Mouse (Mus musculus): ENCODE data around the gene Sulf2. TPM values are rescaled to one million over a fixed set of nuclear protein-coding genes. Genes with fewer than 3 reads are reported as not detected.
"Not testable (repeated sequence)": the region's sequence is repeated elsewhere in the genome, so short reads cannot be mapped to it uniquely, and the experiment has no call there.

Gene Sulf2
- polyA plus RNA-seq, 1 experiment from 2014 or later: 73.6 TPM

GRCm38 (mm10) chr2:166096300-166096699 lies 59.2 kb downstream of the Sulf2 start:
- Histone ChIP-seq H3K36me3 (ENCODE audit: control insufficient read depth, insufficient read depth, low read length) (no peaks in the 10 kb centered on the region), H3K27me3 (replicated peaks; ENCODE audit: control insufficient read depth, insufficient read depth, low read length) (no peaks in the 10 kb centered on the region), H3K27ac (ENCODE audit: low read depth, low read length) (no peak overlapping the region), H3K9me3 (ENCODE audit: control insufficient read depth, low read length) (no peaks in the 10 kb centered on the region), H3K4me2 (ENCODE audit: low read length) (no peak overlapping the region), H3K9ac (ENCODE audit: low read depth, low read length) (no peak overlapping the region), H3K4me1 (ENCODE audit: control insufficient read depth, insufficient read depth, low read depth, low read length) (peaks cover 18% of the 10 kb centered on the region), H3K4me3 (ENCODE audit: low read length) (no peak overlapping the region)
- no peak for ATAC-seq
- 83% methylated on average over 6 of the region's 6 CpGs for WGBS

GRCm38 (mm10) chr2:166092412-166092811 lies 63.1 kb downstream of the Sulf2 start:
- Histone ChIP-seq H3K9ac (ENCODE audit: low read depth, low read length) (no peak overlapping the region), H3K9me3 (ENCODE audit: control insufficient read depth, low read length) (no peaks in the 10 kb centered on the region), H3K36me3 (ENCODE audit: control insufficient read depth, insufficient read depth, low read length) (0 out of 2 replicates have a peak, but pooled peaks cover 2% of the 10 kb centered on the region), H3K27me3 (replicated peaks; ENCODE audit: control insufficient read depth, insufficient read depth, low read length) (no peaks in the 10 kb centered on the region), H3K4me1 (ENCODE audit: control insufficient read depth, insufficient read depth, low read depth, low read length) (peaks cover 3% of the 10 kb centered on the region; the same call in 1 of the 2 replicates), H3K27ac (ENCODE audit: low read depth, low read length) (no peak overlapping the region), H3K4me2 (ENCODE audit: low read length) (no peak overlapping the region), H3K4me3 (ENCODE audit: low read length) (no peak overlapping the region)
- no peak for ATAC-seq
- 95% methylated on average over 6 of the region's 6 CpGs for WGBS

- Histone ChIP-seq H3K27me3 (replicated peaks; ENCODE audit: control insufficient read depth, insufficient read depth, low read length) (no peaks in the 10 kb centered on the region), H3K27ac (ENCODE audit: low read depth, low read length) (no peak overlapping the region), H3K4me3 (ENCODE audit: low read length) (no peak overlapping the region), H3K36me3 (ENCODE audit: control insufficient read depth, insufficient read depth, low read length) (peaks cover 2% of the 10 kb centered on the region; the same call in 1 of the 2 replicates), H3K9me3 (ENCODE audit: control insufficient read depth, low read length) (no peaks in the 10 kb centered on the region), H3K9ac (ENCODE audit: low read depth, low read length) (no peak overlapping the region), H3K4me1 (ENCODE audit: control insufficient read depth, insufficient read depth, low read depth, low read length) (peaks cover 3% of the 10 kb centered on the region; the same call in 1 of the 2 replicates), H3K4me2 (ENCODE audit: low read length) (no peak overlapping the region)
- ATAC-seq: no peak
Measured at GRCm38 (mm10) chr2:166091599-166091998, 63.9 kb downstream of the Sulf2 start.

- no peak for ATAC-seq
- peaks cover 2% of the 10 kb centered on the region; the same call in 1 of the 2 replicates for H3K36me3 ChIP-seq (ENCODE audit: control insufficient read depth, insufficient read depth, low read length)
- H3K27ac ChIP-seq (ENCODE audit: low read depth, low read length): no peak overlapping the region
- WGBS: 49% methylated on average over 7 of the region's 7 CpGs
- H3K9ac ChIP-seq (ENCODE audit: low read depth, low read length): no peak overlapping the region
- no peaks in the 10 kb centered on the region for H3K9me3 ChIP-seq (ENCODE audit: control insufficient read depth, low read length)
- no peak overlapping the region for H3K4me3 ChIP-seq (ENCODE audit: low read length)
- no peak overlapping the region for H3K4me2 ChIP-seq (ENCODE audit: low read length)
- no peaks in the 10 kb centered on the region for H3K27me3 ChIP-seq (replicated peaks; ENCODE audit: control insufficient read depth, insufficient read depth, low read length)
- H3K4me1 ChIP-seq (ENCODE audit: control insufficient read depth, insufficient read depth, low read depth, low read length): peaks cover 3% of the 10 kb centered on the region; the same call in 1 of the 2 replicates
Measured at GRCm38 (mm10) chr2:166090131-166090581, 65.3 kb downstream of the Sulf2 start.

GRCm38 (mm10) chr2:166088991-166089390 lies 66.5 kb downstream of the Sulf2 start:
- Histone ChIP-seq H3K36me3 (ENCODE audit: control insufficient read depth, insufficient read depth, low read length) (peaks cover 2% of the 10 kb centered on the region; the same call in 1 of the 2 replicates), H3K27ac (ENCODE audit: low read depth, low read length) (no peak overlapping the region), H3K9me3 (ENCODE audit: control insufficient read depth, low read length) (no peaks in the 10 kb centered on the region), H3K4me3 (ENCODE audit: low read length) (no peak overlapping the region), H3K27me3 (replicated peaks; ENCODE audit: control insufficient read depth, insufficient read depth, low read length) (no peaks in the 10 kb centered on the region), H3K4me2 (ENCODE audit: low read length) (no peak overlapping the region), H3K4me1 (ENCODE audit: control insufficient read depth, insufficient read depth, low read depth, low read length) (peaks cover 3% of the 10 kb centered on the region; the same call in 1 of the 2 replicates), H3K9ac (ENCODE audit: low read depth, low read length) (no peak overlapping the region)
- no peak for ATAC-seq
- 85% methylated on average over 9 of the region's 9 CpGs for WGBS

GRCm38 (mm10) chr2:166086457-166087233 lies 68.8 kb downstream of the Sulf2 start:
- Histone ChIP-seq H3K27ac (ENCODE audit: low read depth, low read length) (no peak overlapping the region), H3K9ac (ENCODE audit: low read depth, low read length) (no peak overlapping the region), H3K36me3 (ENCODE audit: control insufficient read depth, insufficient read depth, low read length) (peaks cover 2% of the 10 kb centered on the region; the same call in 1 of the 2 replicates), H3K4me2 (ENCODE audit: low read length) (no peak overlapping the region), H3K9me3 (ENCODE audit: control insufficient read depth, low read length) (no peaks in the 10 kb centered on the region), H3K27me3 (replicated peaks; ENCODE audit: control insufficient read depth, insufficient read depth, low read length) (no peaks in the 10 kb centered on the region), H3K4me1 (ENCODE audit: control insufficient read depth, insufficient read depth, low read depth, low read length) (peaks cover 3% of the 10 kb centered on the region; the same call in 1 of the 2 replicates), H3K4me3 (ENCODE audit: low read length) (no peak overlapping the region)
- 85% methylated on average over 29 of the region's 29 CpGs for WGBS
- ATAC-seq: no peak

GRCm38 (mm10) chr2:166085780-166086179 lies 69.7 kb downstream of the Sulf2 start:
- H3K4me2 ChIP-seq (ENCODE audit: low read length): no peak overlapping the region
- no peaks in the 10 kb centered on the region for H3K9me3 ChIP-seq (ENCODE audit: control insufficient read depth, low read length)
- H3K27me3 ChIP-seq (replicated peaks; ENCODE audit: control insufficient read depth, insufficient read depth, low read length): no peaks in the 10 kb centered on the region
- no peak overlapping the region for H3K27ac ChIP-seq (ENCODE audit: low read depth, low read length)
- no peak for ATAC-seq
- H3K36me3 ChIP-seq (ENCODE audit: control insufficient read depth, insufficient read depth, low read length): peaks cover 2% of the 10 kb centered on the region; the same call in 1 of the 2 replicates
- peaks cover 3% of the 10 kb centered on the region; the same call in 1 of the 2 replicates for H3K4me1 ChIP-seq (ENCODE audit: control insufficient read depth, insufficient read depth, low read depth, low read length)
- no peak overlapping the region for H3K9ac ChIP-seq (ENCODE audit: low read depth, low read length)
- H3K4me3 ChIP-seq (ENCODE audit: low read length): no peak overlapping the region
- WGBS: 87% methylated on average over 10 of the region's 10 CpGs

- WGBS: 28% methylated on average over 6 of the region's 6 CpGs
Measured at GRCm38 (mm10) chr2:166084964-166085363, 70.5 kb downstream of the Sulf2 start.

GRCm38 (mm10) chr2:166084111-166084510 lies 71.4 kb downstream of the Sulf2 start:
- H3K4me2 ChIP-seq (ENCODE audit: low read length): no peak overlapping the region
- H3K36me3 ChIP-seq (ENCODE audit: control insufficient read depth, insufficient read depth, low read length): peaks cover 2% of the 10 kb centered on the region; the same call in 1 of the 2 replicates
- WGBS: 91% methylated on average over 7 of the region's 7 CpGs
- H3K9me3 ChIP-seq (ENCODE audit: control insufficient read depth, low read length): no peaks in the 10 kb centered on the region
- no peak overlapping the region for H3K4me3 ChIP-seq (ENCODE audit: low read length)
- H3K4me1 ChIP-seq (ENCODE audit: control insufficient read depth, insufficient read depth, low read depth, low read length): no peaks in the 10 kb centered on the region
- H3K9ac ChIP-seq (ENCODE audit: low read depth, low read length): no peak overlapping the region; the same call in 1 of the 2 replicates
- no peak overlapping the region for H3K27ac ChIP-seq (ENCODE audit: low read depth, low read length)
- H3K27me3 ChIP-seq (replicated peaks; ENCODE audit: control insufficient read depth, insufficient read depth, low read length): no peaks in the 10 kb centered on the region
- no peak for ATAC-seq

More at GRCm38 (mm10) chr2:166084964-166085363, 70.5 kb downstream of the Sulf2 start:
- not testable (repeated sequence) for H3K27ac ChIP-seq (ENCODE audit: low read depth, low read length); H3K27me3 ChIP-seq (replicated peaks; ENCODE audit: control insufficient read depth, insufficient read depth, low read length); H3K4me2 ChIP-seq (ENCODE audit: low read length); H3K9ac ChIP-seq (ENCODE audit: low read depth, low read length); H3K4me1 ChIP-seq (ENCODE audit: control insufficient read depth, insufficient read depth, low read depth, low read length); H3K36me3 ChIP-seq (ENCODE audit: control insufficient read depth, insufficient read depth, low read length); H3K4me3 ChIP-seq (ENCODE audit: low read length); H3K9me3 ChIP-seq (ENCODE audit: control insufficient read depth, low read length); ATAC-seq

Measured in hindbrain, embryonic 16.5 days (tissue).